Mouse (Mus musculus) activated CD4-positive, CD25-positive, alpha-beta regulatory T cell, adult 4 months (primary cell): ENCODE results near the gene Agpat4. TPM values are rescaled to one million over a fixed set of nuclear protein-coding genes. Genes with fewer than 3 reads are reported as not detected.
A peak's percentile ranks its signal among the peaks of the same experiment; 100 is the strongest.
"Not testable (repeated sequence)": the region's sequence is repeated elsewhere in the genome, so short reads cannot be mapped to it uniquely, and the experiment has no call there.

Experiments used
- ATAC-seq: one replicate; pipeline ENCODE4 v1.8.0; 2017
- polyA plus RNA-seq, 2 experiments: library from polyadenylated mRNA; unstranded; fragments of 100-300 nt; shearing (Covaris generic); gene quantifications; one replicate each; pipeline ENCODE4 v1.2.1; 2017

Gene Agpat4
- 10 to 100 TPM; 15.7 to 24.8 TPM for polyA plus RNA-seq

GRCm38 (mm10) chr17:12118561-12118925, at the start of gene Agpat4:
TSS of gene Agpat4 (plus strand) at chr17:12118704.
- ATAC-seq, result no peak

DNA sequence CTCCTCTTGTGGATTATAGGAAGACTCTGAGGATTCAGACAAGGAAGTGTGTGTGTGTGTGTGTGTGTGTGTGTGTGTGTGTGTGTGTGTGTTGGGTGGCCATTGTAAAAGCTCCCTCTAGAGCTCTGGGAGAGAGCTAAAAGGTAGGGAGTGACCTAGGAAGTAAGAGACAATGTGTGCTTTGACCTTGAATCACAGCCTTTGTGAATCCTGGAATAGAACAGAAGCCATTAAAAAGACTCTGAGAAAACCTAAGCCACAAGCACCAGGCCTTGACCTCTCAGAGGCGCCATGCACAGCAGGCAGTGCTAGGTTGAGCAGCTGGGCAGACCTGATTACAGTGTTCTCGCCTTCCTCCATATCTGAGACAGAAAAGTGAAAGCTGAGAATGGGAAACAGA, 41.7 kb upstream of the Agpat4 start:
- no peak for ATAC-seq

DNA sequence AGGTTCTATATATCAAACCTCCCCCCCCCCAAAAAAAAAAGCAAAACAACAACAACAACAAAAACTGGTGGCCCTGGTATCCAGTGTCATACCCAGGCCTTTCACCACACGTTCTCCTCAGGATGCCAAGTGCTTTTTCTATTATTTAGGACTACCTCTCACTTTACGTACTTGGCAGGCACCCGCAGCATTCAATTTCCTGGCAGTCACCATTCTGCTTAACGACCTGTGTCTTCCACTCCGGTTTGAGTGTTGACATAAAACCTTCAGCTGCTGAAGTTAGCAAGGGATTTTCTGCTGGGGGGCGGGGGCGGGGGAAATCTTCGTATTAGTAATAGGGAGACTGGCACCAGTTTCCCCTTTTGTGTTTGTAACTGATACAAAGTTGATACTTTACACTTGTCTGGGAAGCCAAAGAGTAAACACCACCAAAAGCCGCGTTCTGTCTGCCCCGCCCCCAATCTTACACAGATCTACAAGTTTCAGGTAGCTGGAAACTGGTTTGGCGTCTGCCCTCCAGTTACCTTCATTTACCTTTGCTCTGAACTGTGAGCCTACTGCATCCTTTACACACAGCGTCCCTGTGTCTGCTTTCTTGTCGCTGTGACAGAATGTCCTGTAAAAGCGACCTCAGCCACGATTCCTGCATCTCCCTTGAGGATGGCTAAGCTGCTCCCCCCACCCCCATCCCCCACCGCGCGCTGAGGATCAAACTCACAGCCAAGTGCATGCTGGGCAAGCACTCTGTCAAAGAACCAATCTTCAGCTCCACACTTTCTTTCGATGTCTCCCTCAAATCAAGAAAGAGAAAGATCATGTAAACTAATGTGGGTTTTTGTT, 37.6 kb upstream of the Agpat4 start:
- no peak for ATAC-seq

- ATAC-seq, result no peak
Observed at GRCm38 (mm10) chr17:12082201-12082600, 36.3 kb upstream of the Agpat4 start.

DNA sequence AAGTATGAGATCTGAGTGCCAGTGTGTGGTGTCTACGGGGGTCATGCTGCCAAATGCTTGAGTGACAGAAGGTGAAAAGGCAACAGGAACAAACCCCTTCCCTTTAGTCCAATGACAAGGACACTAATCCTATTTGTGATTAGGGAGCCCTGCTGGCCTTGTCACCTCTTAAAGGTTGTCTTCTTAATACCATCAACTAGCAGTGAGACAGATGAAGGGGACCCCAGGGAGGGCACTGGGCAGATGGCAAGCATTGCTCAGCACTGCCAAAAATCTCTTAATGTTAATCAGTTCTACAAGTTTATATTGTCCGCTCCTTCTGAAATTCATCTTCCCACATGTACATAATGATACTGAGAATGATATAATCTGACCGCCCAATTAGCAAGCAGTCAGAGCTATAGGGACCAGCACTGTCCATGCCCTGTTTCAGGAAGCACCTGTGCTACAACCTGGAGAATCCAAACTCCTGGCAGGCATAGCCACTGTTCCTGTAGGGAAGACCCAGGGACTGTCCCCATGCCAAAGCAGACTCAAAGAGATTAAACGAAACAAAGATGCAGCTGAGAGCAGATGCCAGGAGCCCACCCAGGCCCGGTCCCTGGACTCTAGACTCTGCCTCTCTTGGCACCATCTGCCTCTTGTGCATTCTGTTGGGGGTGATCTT, 28.1 kb upstream of the Agpat4 start:
- no peak for ATAC-seq

DNA sequence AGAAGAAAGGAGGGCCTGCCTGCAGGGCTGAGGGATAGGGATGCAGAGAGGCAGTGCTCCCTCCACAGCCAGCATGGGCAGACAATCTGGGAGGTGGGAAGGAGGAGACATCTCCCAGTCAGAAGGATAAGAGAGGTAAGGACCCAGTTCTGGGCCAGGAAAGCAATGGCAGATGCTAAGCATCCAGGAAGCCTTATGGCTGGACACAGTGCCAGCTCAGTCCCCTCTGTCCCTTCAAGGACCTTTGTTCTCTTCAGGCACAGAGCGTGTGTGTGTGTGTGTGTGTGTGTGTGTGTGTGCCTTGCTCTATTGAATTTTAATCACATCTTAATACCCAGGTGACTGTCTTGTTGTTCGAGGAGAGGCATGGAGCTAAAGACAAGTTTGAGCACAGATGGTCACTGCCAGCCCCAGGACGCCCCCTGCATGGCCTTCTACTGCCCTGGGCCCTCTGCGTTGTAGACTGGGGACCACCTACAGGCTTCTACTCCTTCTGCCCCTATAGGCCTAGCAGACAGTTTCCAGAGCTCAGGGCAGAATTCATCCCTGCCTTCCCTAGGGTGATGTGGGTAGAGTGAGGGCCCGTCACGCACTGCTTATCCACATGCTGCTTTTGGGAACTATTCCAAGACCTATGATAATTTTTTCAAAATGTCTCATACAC, 25.5 kb upstream of the Agpat4 start:
- no peak for ATAC-seq

- ATAC-seq, result no peak
Observed at GRCm38 (mm10) chr17:12094016-12094415, 24.5 kb upstream of the Agpat4 start.

GRCm38 (mm10) chr17:12094827-12095590, 23.5 kb upstream of the Agpat4 start:
- no peak for ATAC-seq

GRCm38 (mm10) chr17:12099415-12099814, 19.1 kb upstream of the Agpat4 start:
- no peak for ATAC-seq

GRCm38 (mm10) chr17:12102326-12102725, 16.2 kb upstream of the Agpat4 start:
- ATAC-seq, result no peak

GRCm38 (mm10) chr17:12103781-12104180, 14.7 kb upstream of the Agpat4 start:
- no peak for ATAC-seq

GRCm38 (mm10) chr17:12104245-12104644, 14.3 kb upstream of the Agpat4 start:
- ATAC-seq, result no peak

GRCm38 (mm10) chr17:12104690-12105089, 13.8 kb upstream of the Agpat4 start:
- no peak for ATAC-seq

DNA sequence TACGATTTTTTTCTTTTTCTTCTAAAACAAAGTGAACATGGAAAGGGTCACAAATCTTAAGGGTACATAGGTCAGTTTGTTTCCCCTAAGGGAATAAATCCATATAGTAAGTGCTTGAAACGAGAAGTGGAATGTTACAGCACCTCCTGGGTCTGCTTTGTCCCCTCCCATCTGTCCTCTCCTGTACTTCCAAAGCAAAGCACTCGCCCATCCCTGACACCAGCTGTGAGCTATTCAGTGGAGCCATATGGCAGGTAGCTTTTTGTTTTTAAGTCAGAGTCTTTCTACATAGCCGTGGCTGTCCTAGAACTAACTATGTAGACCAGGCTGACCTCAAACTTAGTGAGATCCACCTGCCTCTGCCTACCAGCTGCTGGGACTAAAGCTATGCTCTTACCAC, 12.2 kb upstream of the Agpat4 start:
- no peak for ATAC-seq

DNA sequence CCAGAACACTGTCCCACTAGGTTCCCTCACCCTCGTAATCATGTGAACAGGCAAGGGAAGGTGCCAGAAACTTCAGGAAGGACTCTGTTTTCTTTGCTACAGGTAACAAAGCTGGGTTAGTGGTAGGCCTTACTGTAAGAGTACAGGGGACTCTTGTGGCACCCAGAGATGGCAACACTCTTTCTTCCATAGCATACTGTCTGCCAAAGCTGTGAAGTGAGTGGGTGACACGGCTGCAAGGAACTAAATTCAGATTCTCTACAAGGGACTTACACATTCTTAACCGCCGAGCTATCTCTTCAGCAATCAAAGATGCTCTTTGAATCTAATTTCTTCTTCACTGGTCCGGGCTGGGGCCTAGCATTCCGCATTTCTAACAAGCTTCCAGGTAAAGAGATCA, 4.9 kb upstream of the Agpat4 start:
- ATAC-seq, result no peak

DNA sequence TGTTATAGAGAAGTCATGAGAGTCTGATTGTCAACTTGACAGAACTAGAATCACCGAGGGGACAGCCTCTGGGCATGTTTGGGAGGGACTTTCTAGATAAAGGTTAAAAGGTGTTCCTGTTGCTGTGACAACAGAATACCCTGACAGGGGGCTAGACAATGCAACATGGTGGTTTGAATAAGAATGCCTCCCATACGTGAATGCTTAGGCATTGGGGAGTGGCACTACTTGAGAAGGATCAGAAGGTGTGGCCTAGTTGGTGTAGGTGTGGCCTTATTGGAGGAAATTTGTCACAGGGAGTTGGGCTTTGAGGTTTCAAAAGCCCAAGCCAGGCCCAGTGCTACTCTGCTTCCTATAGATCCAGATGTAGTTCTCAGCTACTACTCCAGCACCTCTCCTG, 3.4 kb upstream of the Agpat4 start:
- ATAC-seq, result no peak

DNA sequence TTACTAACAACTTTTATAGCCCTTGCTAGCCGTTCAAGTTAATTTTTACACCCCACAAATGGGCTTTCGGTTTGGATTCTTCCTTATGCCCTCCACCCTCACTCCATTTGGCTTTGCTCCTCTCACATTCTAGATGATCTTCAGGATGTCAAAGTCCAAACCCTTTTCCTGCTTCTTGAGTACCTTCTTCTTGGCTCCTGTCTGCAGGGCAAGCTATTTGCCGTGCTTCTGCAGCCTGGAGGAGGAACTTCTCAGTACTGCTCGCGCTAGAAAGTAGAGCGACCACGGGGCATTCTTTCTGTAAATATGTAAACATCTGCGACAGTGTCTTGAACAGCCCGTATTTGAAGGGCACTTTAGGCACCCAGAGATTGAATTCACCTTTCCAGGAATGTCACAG, 373 bp upstream of the Agpat4 start:
- no peak for ATAC-seq

DNA sequence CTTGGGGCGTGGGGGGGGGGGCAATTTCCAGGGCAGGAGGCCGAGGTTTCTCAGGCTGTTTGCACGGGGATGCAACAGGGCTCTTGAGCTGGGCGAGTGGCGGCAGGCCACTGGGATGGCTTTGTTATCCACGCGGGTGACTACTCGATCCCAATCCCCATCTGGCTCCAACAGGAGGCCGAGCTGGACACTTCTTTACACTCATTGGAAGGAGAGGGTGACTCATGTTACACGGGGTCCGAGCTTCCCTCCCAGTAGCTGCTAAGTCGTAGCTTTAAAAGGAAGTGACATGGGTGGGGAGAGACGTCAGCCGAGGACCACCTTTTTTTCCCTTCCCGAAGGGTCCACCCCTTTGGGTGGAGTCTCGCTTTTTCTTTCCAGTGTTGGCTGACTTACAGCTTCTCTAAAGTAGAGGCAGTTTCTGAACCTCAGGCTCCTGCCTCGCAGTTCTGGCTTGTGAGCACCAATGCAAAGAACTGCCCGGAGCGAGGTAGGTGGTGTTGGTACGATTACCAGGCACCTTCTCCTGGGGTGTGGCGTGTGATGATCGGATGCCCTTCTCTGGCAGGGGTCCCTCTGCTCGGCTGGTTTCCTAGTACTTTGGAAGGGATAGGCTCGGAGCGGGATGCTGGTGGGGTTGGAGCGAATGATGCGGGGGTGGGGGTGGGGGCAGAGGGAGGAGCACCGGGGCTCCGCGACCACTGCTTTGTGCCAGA, 580 bp downstream of the Agpat4 start:
- peak; percentile 93 for ATAC-seq

DNA sequence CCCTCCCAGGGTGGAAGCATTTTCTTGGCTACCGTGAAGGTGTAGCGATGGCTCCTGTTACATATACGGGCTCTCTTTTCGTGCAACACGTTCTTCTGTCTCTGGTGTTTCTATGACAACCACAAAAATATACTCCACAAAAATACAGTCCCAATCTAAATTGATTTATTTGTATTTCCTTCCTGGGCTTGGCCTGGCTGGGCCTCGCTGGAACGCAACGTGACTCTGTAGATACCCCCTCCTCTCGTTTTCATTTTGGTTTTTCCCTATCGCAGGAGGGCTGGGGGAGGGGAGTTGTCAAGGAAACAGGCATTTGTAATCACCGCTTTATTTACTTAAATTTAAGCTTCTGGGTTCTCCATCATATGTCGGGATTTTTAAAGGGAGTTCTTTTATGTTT, 1.2 kb downstream of the Agpat4 start:
- ATAC-seq, result peak; percentile 14

- no peak for ATAC-seq
Observed at GRCm38 (mm10) chr17:12120268-12120667, 1.8 kb downstream of the Agpat4 start.

- no peak for ATAC-seq
Observed at GRCm38 (mm10) chr17:12121226-12121794, 2.8 kb downstream of the Agpat4 start.

DNA sequence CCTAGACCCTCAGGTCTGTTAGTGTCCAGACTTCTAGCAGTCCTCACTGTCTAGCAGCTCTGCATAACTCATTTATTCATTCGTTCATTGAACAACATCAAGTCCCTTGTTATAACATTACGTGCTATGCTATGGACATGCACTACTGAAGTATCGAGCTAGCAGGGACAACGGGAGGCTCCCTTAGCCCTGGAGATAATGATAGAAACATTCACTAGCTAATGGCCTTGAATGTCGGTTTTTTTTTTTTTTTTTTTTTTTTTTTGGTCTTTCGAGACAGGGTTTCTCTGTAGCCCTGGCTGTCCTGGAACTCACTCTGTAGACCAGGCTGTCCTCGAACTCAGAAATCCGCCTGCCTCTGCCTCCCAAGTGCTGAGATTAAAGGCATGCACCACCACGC, 3.8 kb downstream of the Agpat4 start:
- not testable (repeated sequence) for ATAC-seq
